ENCODE assay signal across 16 mouse cellular contexts in genomic region chr1:134073658-134074057, GRCm38 (mm10). TPM values are rescaled to one million over a fixed set of nuclear protein-coding genes. Genes with fewer than 3 reads are reported as not detected.
DNase-seq lines count a peak whose midpoint lies in the region; ATAC-seq and TF ChIP-seq lines count a peak whose summit lies in the region.
"Had no signal": no experiment of that assay in that cellular context is flagged by ENCODE, and none has a peak within 500 bp of the region (broad histone marks: within the 10 kb centered on the region; RNA-seq: fewer than 3 reads in every experiment).

No protein-coding gene starts in this region.

- H3K4me3 ChIP-seq in erythroblast, embryonic 14.5 days (replicated peaks): peak overlapping the region; percentile 67
- H3K4me3 ChIP-seq in heart, postnatal 0 days (ENCODE audit: low read depth, low read length): no peak overlapping the region
- no peak overlapping the region for H3K4me3 ChIP-seq in midbrain, embryonic 13.5 days (replicated peaks)
- no peak overlapping the region for H3K4me3 ChIP-seq in midbrain, embryonic 14.5 days (replicated peaks; ENCODE audit: low read depth, low read length)
- no peak overlapping the region for H3K4me3 ChIP-seq in stomach, embryonic 16.5 days (replicated peaks; ENCODE audit: low read length)
- H3K4me3 ChIP-seq: intestine, embryonic 15.5 days; limb, embryonic 15.5 days had no signal

- DNase-seq in heart, postnatal 0 days (ENCODE audit: low spot score): no peak
- no peak for DNase-seq in heart, postnatal 10 days
- DNase-seq in midbrain, embryonic 14.5 days: no peak
- no peak for DNase-seq in yolk sac, embryonic 10.5 days (ENCODE audit: low spot score)
- DNase-seq: cerebellum, adult 8-10 months; kidney, postnatal 36 days; thymus, postnatal 36 days had no signal

- TF ChIP-seq CTCF in heart, postnatal 0 days (IDR thresholded peaks at IDR 0.05; ENCODE audit: low read depth): no peak

- no peak for ATAC-seq in erythroblast, adult 5-6 weeks (replicated peaks; ENCODE audit: low FRiP score, poor library complexity, severe bottlenecking)
- no peak for ATAC-seq in heart, postnatal 0 days (ENCODE audit: insufficient read depth, low read depth)
- no peak for ATAC-seq in midbrain, embryonic 13.5 days
- ATAC-seq in midbrain, embryonic 14.5 days (ENCODE audit: low FRiP score, low TSS enrichment): no peak
- no peak for ATAC-seq in stomach, embryonic 16.5 days (ENCODE audit: insufficient read depth, low FRiP score)
- ATAC-seq: intestine, embryonic 15.5 days had no signal

- TF ChIP-seq EP300 in heart, postnatal 0 days (IDR thresholded peaks at IDR 0.05; ENCODE audit: low read depth): no peak

- no peaks in the 10 kb centered on the region for H3K9me3 ChIP-seq in erythroblast, embryonic 14.5 days (ENCODE audit: control insufficient read depth, low read length)
- no peaks in the 10 kb centered on the region for H3K9me3 ChIP-seq in heart, postnatal 0 days (replicated peaks; ENCODE audit: control insufficient read depth, low read length)
- H3K9me3 ChIP-seq in midbrain, embryonic 13.5 days: no peaks in the 10 kb centered on the region
- H3K9me3 ChIP-seq in midbrain, embryonic 14.5 days (ENCODE audit: control insufficient read depth, low read length): no peaks in the 10 kb centered on the region
- no peaks in the 10 kb centered on the region for H3K9me3 ChIP-seq in stomach, embryonic 16.5 days (replicated peaks; ENCODE audit: control insufficient read depth, low read length)
- H3K9me3 ChIP-seq: intestine, embryonic 15.5 days; limb, embryonic 15.5 days had no signal

- H3K27me3 ChIP-seq in erythroblast, embryonic 14.5 days (ENCODE audit: control insufficient read depth): peaks cover 12% of the 10 kb centered on the region
- H3K27me3 ChIP-seq in heart, postnatal 0 days (ENCODE audit: control insufficient read depth, insufficient read depth, low read length): no peaks in the 10 kb centered on the region
- no peaks in the 10 kb centered on the region for H3K27me3 ChIP-seq in midbrain, embryonic 13.5 days
- no peaks in the 10 kb centered on the region for H3K27me3 ChIP-seq in midbrain, embryonic 14.5 days (ENCODE audit: control insufficient read depth, insufficient read depth, low read length)
- no peaks in the 10 kb centered on the region for H3K27me3 ChIP-seq in stomach, embryonic 16.5 days (ENCODE audit: control insufficient read depth, insufficient read depth, low read length)
- H3K27me3 ChIP-seq: intestine, embryonic 15.5 days; limb, embryonic 15.5 days had no signal

- H3K27ac ChIP-seq in heart, postnatal 0 days (ENCODE audit: low read depth): peak overlapping the region; percentile 31; the same call in 1 of the 2 replicates
- peak overlapping the region; percentile 79 for H3K27ac ChIP-seq in midbrain, embryonic 13.5 days
- H3K27ac ChIP-seq in midbrain, embryonic 14.5 days (replicated peaks; ENCODE audit: low read depth, low read length): no peak overlapping the region
- H3K27ac ChIP-seq in stomach, embryonic 16.5 days (ENCODE audit: low read length): peak overlapping the region; percentile 99
- H3K27ac ChIP-seq: intestine, embryonic 15.5 days; limb, embryonic 15.5 days had no signal

- H3K9ac ChIP-seq in heart, postnatal 0 days (replicated peaks; ENCODE audit: low read depth, low read length): no peak overlapping the region
- H3K9ac ChIP-seq in midbrain, embryonic 13.5 days (replicated peaks): no peak overlapping the region
- no peak overlapping the region for H3K9ac ChIP-seq in midbrain, embryonic 14.5 days (replicated peaks; ENCODE audit: low read length)
- no peak overlapping the region for H3K9ac ChIP-seq in stomach, embryonic 16.5 days (ENCODE audit: low read length)
- H3K9ac ChIP-seq: intestine, embryonic 15.5 days; limb, embryonic 15.5 days had no signal

- H3K36me3 ChIP-seq in erythroblast, embryonic 14.5 days (ENCODE audit: control insufficient read depth): peaks cover 79% of the 10 kb centered on the region
- peaks cover 28% of the 10 kb centered on the region for H3K36me3 ChIP-seq in heart, postnatal 0 days (replicated peaks; ENCODE audit: control insufficient read depth, insufficient read depth, low read length)
- H3K36me3 ChIP-seq in midbrain, embryonic 13.5 days: peaks cover 10% of the 10 kb centered on the region; the same call in 1 of the 2 replicates
- H3K36me3 ChIP-seq in midbrain, embryonic 14.5 days (ENCODE audit: control insufficient read depth, insufficient read depth, low read length): no peaks in the 10 kb centered on the region; the same call in 1 of the 2 replicates
- H3K36me3 ChIP-seq in stomach, embryonic 16.5 days (ENCODE audit: control insufficient read depth, insufficient read depth, low read length): peaks cover 7% of the 10 kb centered on the region; the same call in 1 of the 2 replicates
- H3K36me3 ChIP-seq: intestine, embryonic 15.5 days had no signal

- peaks cover 82% of the 10 kb centered on the region for H3K4me1 ChIP-seq in erythroblast, embryonic 14.5 days (ENCODE audit: control insufficient read depth)
- peaks cover 54% of the 10 kb centered on the region for H3K4me1 ChIP-seq in heart, postnatal 0 days (ENCODE audit: control insufficient read depth, insufficient read depth)
- H3K4me1 ChIP-seq in midbrain, embryonic 13.5 days (replicated peaks): peaks cover 84% of the 10 kb centered on the region
- H3K4me1 ChIP-seq in midbrain, embryonic 14.5 days (ENCODE audit: control insufficient read depth, insufficient read depth, low read length): peaks cover 49% of the 10 kb centered on the region
- H3K4me1 ChIP-seq in stomach, embryonic 16.5 days (ENCODE audit: control insufficient read depth, insufficient read depth, low read length): peaks cover 73% of the 10 kb centered on the region

- H3K4me2 ChIP-seq in heart, postnatal 0 days (ENCODE audit: low read depth, low read length): no peak overlapping the region
- H3K4me2 ChIP-seq in midbrain, embryonic 13.5 days (replicated peaks): no peak overlapping the region
- no peak overlapping the region for H3K4me2 ChIP-seq in midbrain, embryonic 14.5 days (ENCODE audit: low read length)
- H3K4me2 ChIP-seq in stomach, embryonic 16.5 days (ENCODE audit: low read depth, low read length): no peak overlapping the region
- H3K4me2 ChIP-seq: intestine, embryonic 15.5 days; limb, embryonic 15.5 days had no signal

- intact Hi-C loops in heart, postnatal 10 days (cut with DNase I): no loop called here

- 80% methylated on average over 1 of the region's 1 CpGs for WGBS in heart, postnatal 0 days
- WGBS in midbrain, embryonic 13.5 days: 83% methylated on average over 1 of the region's 1 CpGs
- 98% methylated on average over 1 of the region's 1 CpGs for WGBS in midbrain, embryonic 14.5 days
- 59% methylated on average over 1 of the region's 1 CpGs for WGBS in stomach, embryonic 16.5 days

RNA-seq across cellular contexts. Expression of gene Btg2, which starts 5.3 kb away (rescaled TPM):
- polyA plus RNA-seq in erythroblast, embryonic 14.5 days (2012): 13.2 and 14.8 TPM in 2 replicates
- total RNA-seq in erythroblast, adult 5-6 weeks (2015; ENCODE audit: low replicate concordance): 173 and 183 TPM in 2 replicates
- 354 and 411 TPM in 2 replicates for total RNA-seq in erythroblast, adult 5-6 weeks (2017; ENCODE audit: low replicate concordance)
- 46.8 and 52.9 TPM in 2 replicates for total RNA-seq in heart, postnatal 0 days (2014; rRNA removed; ENCODE audit: low replicate concordance)
- polyA plus RNA-seq in heart, postnatal 0 days (2015; fragmentation: Nextera tagmentation; extraction: Ambion mirVana): 27.4 and 33.7 TPM in 2 replicates
- total RNA-seq in heart, postnatal 10 days (2021): 10 to 100 TPM; 30.3 to 32.9 TPM
- polyA plus RNA-seq in midbrain, embryonic 13.5 days (2015; fragmentation: Nextera tagmentation; extraction: Ambion mirVana): 109 and 110 TPM in 2 replicates
- 34.2 and 61.1 TPM in 2 replicates for polyA plus RNA-seq in midbrain, embryonic 14.5 days (2014; fragmentation: Nextera tagmentation; extraction: Ambion mirVana)
- polyA plus RNA-seq in stomach, embryonic 16.5 days (2015; fragmentation: Nextera tagmentation; extraction: Ambion mirVana): 98.5 and 110 TPM in 2 replicates

RNA-seq across cellular contexts. Expression of gene Fmod, which starts 36.6 kb away (rescaled TPM):
- polyA plus RNA-seq in erythroblast, embryonic 14.5 days (2012): not detected in 2 replicates
- not detected in 2 replicates for total RNA-seq in erythroblast, adult 5-6 weeks (2015; ENCODE audit: low replicate concordance)
- not detected in 2 replicates for total RNA-seq in erythroblast, adult 5-6 weeks (2017; ENCODE audit: low replicate concordance)
- total RNA-seq in heart, postnatal 0 days (2014; rRNA removed; ENCODE audit: low replicate concordance): 11.2 and 12.5 TPM in 2 replicates
- 7.7 and 8.9 TPM in 2 replicates for polyA plus RNA-seq in heart, postnatal 0 days (2015; fragmentation: Nextera tagmentation; extraction: Ambion mirVana)
- total RNA-seq in heart, postnatal 10 days (2021): 10 to 100 TPM; 18.1 to 25.8 TPM
- 5.5 and 5.7 TPM in 2 replicates for polyA plus RNA-seq in midbrain, embryonic 13.5 days (2015; fragmentation: Nextera tagmentation; extraction: Ambion mirVana)
- 0.31 and 6.4 TPM in 2 replicates for polyA plus RNA-seq in midbrain, embryonic 14.5 days (2014; fragmentation: Nextera tagmentation; extraction: Ambion mirVana)
- 12.3 and 13.1 TPM in 2 replicates for polyA plus RNA-seq in stomach, embryonic 16.5 days (2015; fragmentation: Nextera tagmentation; extraction: Ambion mirVana)
- total RNA-seq: monocyte, adult 5-6 weeks had no signal

RNA-seq across cellular contexts. Expression of gene Chit1, which starts 37.4 kb away (rescaled TPM):
- not detected in 2 replicates for polyA plus RNA-seq in erythroblast, embryonic 14.5 days (2012)
- total RNA-seq in erythroblast, adult 5-6 weeks (2015; ENCODE audit: low replicate concordance): 1.3 and 2.9 TPM in 2 replicates
- 0.28 TPM in 1 of 2 replicates, not detected in the other for total RNA-seq in erythroblast, adult 5-6 weeks (2017; ENCODE audit: low replicate concordance)
- total RNA-seq in heart, postnatal 0 days (2014; rRNA removed; ENCODE audit: low replicate concordance): 0.76 and 1.5 TPM in 2 replicates
- polyA plus RNA-seq in heart, postnatal 0 days (2015; fragmentation: Nextera tagmentation; extraction: Ambion mirVana): 0.19 and 0.30 TPM in 2 replicates
- not detected for total RNA-seq in heart, postnatal 10 days (2021)
- polyA plus RNA-seq in midbrain, embryonic 13.5 days (2015; fragmentation: Nextera tagmentation; extraction: Ambion mirVana): 0.09 and 0.27 TPM in 2 replicates
- 0.26 TPM in 1 of 2 replicates, not detected in the other for polyA plus RNA-seq in midbrain, embryonic 14.5 days (2014; fragmentation: Nextera tagmentation; extraction: Ambion mirVana)
- 4.8 and 8.4 TPM in 2 replicates for polyA plus RNA-seq in stomach, embryonic 16.5 days (2015; fragmentation: Nextera tagmentation; extraction: Ambion mirVana)
- total RNA-seq: left cerebral cortex, adult 18-20 months had no signal
- polyA plus RNA-seq: embryonic facial prominence, embryonic 11.5 days; intestine, embryonic 15.5 days had no signal
